Mouse (Mus musculus): ENCODE data around the gene Hoxc4. TPM values are rescaled to one million over a fixed set of nuclear protein-coding genes. Genes with fewer than 3 reads are reported as not detected.

The Hoxc4 gene
- total and polyA plus RNA-seq, 2 experiments from 2014 or later = 13.1 to 33.0 TPM

- H3K9ac ChIP-seq (replicated peaks; ENCODE audit: low read length) = no peak overlapping the region
These were observed 30.7 kb upstream of the Hoxc4 start for GRCm38 (mm10) chr15:102988078-102988477.

GRCm38 (mm10) chr15:102990461-102991397, 28.0 kb upstream of the Hoxc4 start, which contains the start of gene Hoxc8:
Gene Hoxc8 (plus strand): TSS chr15:102990607.
- Histone ChIP-seq H3K27ac (no peak within 1 kb of the TSS), H3K27me3 (ENCODE audit: insufficient read depth, low read length) (peaks cover 94% of the 10 kb centered on the region), H3K9me3 (ENCODE audit: low read length) (no peaks in the 10 kb centered on the region), H3K4me1 (ENCODE audit: insufficient read depth, low read length) (no peaks in the 10 kb centered on the region), H3K4me2 (ENCODE audit: low read depth, low read length) (no peak within 1 kb of the TSS), H3K36me3 (ENCODE audit: insufficient read depth, low read length) (no peaks in the 10 kb centered on the region), H3K9ac (replicated peaks; ENCODE audit: low read length) (no peak within 1 kb of the TSS), H3K4me3 (ENCODE audit: low read length) (peak within 1 kb of the TSS; percentile 15)
- no peak for TF ChIP-seq CTCF (IDR thresholded peaks at IDR 0.05; ENCODE audit: low read depth)
- WGBS = under 1% methylated on average over 66 of the region's 69 CpGs
- DNase-seq (ENCODE audit: low spot score) (peak; percentile 28), ATAC-seq (no peak)

More at GRCm38 (mm10) chr15:102988078-102988477, 30.7 kb upstream of the Hoxc4 start:
- no peaks in the 10 kb centered on the region for H3K36me3 ChIP-seq (ENCODE audit: insufficient read depth, low read length)
- H3K4me1 ChIP-seq (ENCODE audit: insufficient read depth, low read length) = no peaks in the 10 kb centered on the region
- WGBS = 25% methylated on average over 5 of the region's 5 CpGs
- TF ChIP-seq CTCF (IDR thresholded peaks at IDR 0.05; ENCODE audit: low read depth) = no peak
- DNase-seq (ENCODE audit: low spot score) (no peak), ATAC-seq (no peak)
- H3K4me2 ChIP-seq (ENCODE audit: low read depth, low read length) = no peak overlapping the region
- H3K27me3 ChIP-seq (ENCODE audit: insufficient read depth, low read length) = peaks cover 98% of the 10 kb centered on the region
- no peaks in the 10 kb centered on the region for H3K9me3 ChIP-seq (ENCODE audit: low read length)
- H3K27ac ChIP-seq = no peak overlapping the region
- H3K4me3 ChIP-seq (ENCODE audit: low read length) = no peak overlapping the region

- no peak overlapping the region for H3K4me3 ChIP-seq (ENCODE audit: low read length)
- H3K36me3 ChIP-seq (ENCODE audit: insufficient read depth, low read length) = no peaks in the 10 kb centered on the region
- H3K9me3 ChIP-seq (ENCODE audit: low read length) = no peaks in the 10 kb centered on the region
- DNase-seq (ENCODE audit: low spot score) (no peak), ATAC-seq (no peak)
- no peak for TF ChIP-seq CTCF (IDR thresholded peaks at IDR 0.05; ENCODE audit: low read depth)
- no peak overlapping the region for H3K4me2 ChIP-seq (ENCODE audit: low read depth, low read length)
- H3K27ac ChIP-seq = no peak overlapping the region
- WGBS = 4% methylated on average over 7 of the region's 7 CpGs
- no peak overlapping the region for H3K9ac ChIP-seq (replicated peaks; ENCODE audit: low read length)
- H3K4me1 ChIP-seq (ENCODE audit: insufficient read depth, low read length) = no peaks in the 10 kb centered on the region
- peaks cover 92% of the 10 kb centered on the region for H3K27me3 ChIP-seq (ENCODE audit: insufficient read depth, low read length)
These were observed 27.0 kb upstream of the Hoxc4 start for GRCm38 (mm10) chr15:102991782-102992181.

GRCm38 (mm10) chr15:102992206-102992605, 26.5 kb upstream of the Hoxc4 start:
- no peak overlapping the region for H3K4me3 ChIP-seq (ENCODE audit: low read length)
- H3K4me1 ChIP-seq (ENCODE audit: insufficient read depth, low read length) = no peaks in the 10 kb centered on the region
- 1% methylated on average over 11 of the region's 11 CpGs for WGBS
- H3K27ac ChIP-seq = no peak overlapping the region
- H3K9ac ChIP-seq (replicated peaks; ENCODE audit: low read length) = no peak overlapping the region
- H3K9me3 ChIP-seq (ENCODE audit: low read length) = no peaks in the 10 kb centered on the region
- no peak overlapping the region for H3K4me2 ChIP-seq (ENCODE audit: low read depth, low read length)
- no peak for TF ChIP-seq CTCF (IDR thresholded peaks at IDR 0.05; ENCODE audit: low read depth)
- DNase-seq (ENCODE audit: low spot score) (no peak), ATAC-seq (no peak)
- H3K27me3 ChIP-seq (ENCODE audit: insufficient read depth, low read length) = peaks cover 91% of the 10 kb centered on the region
- no peaks in the 10 kb centered on the region for H3K36me3 ChIP-seq (ENCODE audit: insufficient read depth, low read length)

- Histone ChIP-seq H3K9ac (replicated peaks; ENCODE audit: low read length) (no peak overlapping the region), H3K36me3 (ENCODE audit: insufficient read depth, low read length) (no peaks in the 10 kb centered on the region), H3K9me3 (ENCODE audit: low read length) (no peaks in the 10 kb centered on the region), H3K27me3 (ENCODE audit: insufficient read depth, low read length) (peaks cover 91% of the 10 kb centered on the region), H3K4me2 (ENCODE audit: low read depth, low read length) (no peak overlapping the region), H3K4me3 (ENCODE audit: low read length) (no peak overlapping the region), H3K4me1 (ENCODE audit: insufficient read depth, low read length) (no peaks in the 10 kb centered on the region), H3K27ac (no peak overlapping the region)
- 1% methylated on average over 3 of the region's 3 CpGs for WGBS
- DNase-seq (ENCODE audit: low spot score) (no peak), ATAC-seq (no peak)
- no peak for TF ChIP-seq CTCF (IDR thresholded peaks at IDR 0.05; ENCODE audit: low read depth)
These were observed 25.9 kb upstream of the Hoxc4 start for GRCm38 (mm10) chr15:102992863-102993262.

- Histone ChIP-seq H3K4me2 (ENCODE audit: low read depth, low read length) (no peak overlapping the region), H3K4me3 (ENCODE audit: low read length) (no peak overlapping the region), H3K4me1 (ENCODE audit: insufficient read depth, low read length) (peaks cover 4% of the 10 kb centered on the region; the same call in 1 of the 2 replicates)
These were observed 22.2 kb upstream of the Hoxc4 start for GRCm38 (mm10) chr15:102996548-102996947.

GRCm38 (mm10) chr15:102997431-102997830, 21.3 kb upstream of the Hoxc4 start:
- Histone ChIP-seq H3K4me1 (ENCODE audit: insufficient read depth, low read length) (peaks cover 4% of the 10 kb centered on the region; the same call in 1 of the 2 replicates), H3K4me2 (ENCODE audit: low read depth, low read length) (no peak overlapping the region), H3K9me3 (ENCODE audit: low read length) (no peaks in the 10 kb centered on the region), H3K36me3 (ENCODE audit: insufficient read depth, low read length) (no peaks in the 10 kb centered on the region), H3K4me3 (ENCODE audit: low read length) (no peak overlapping the region), H3K27me3 (ENCODE audit: insufficient read depth, low read length) (peaks cover 92% of the 10 kb centered on the region), H3K27ac (no peak overlapping the region), H3K9ac (replicated peaks; ENCODE audit: low read length) (no peak overlapping the region)
- no peak for DNase-seq (ENCODE audit: low spot score)
- no peak for ATAC-seq
- TF ChIP-seq CTCF (IDR thresholded peaks at IDR 0.05; ENCODE audit: low read depth) = no peak
- 2% methylated on average over 3 of the region's 3 CpGs for WGBS

More at GRCm38 (mm10) chr15:102996548-102996947, 22.2 kb upstream of the Hoxc4 start:
- Histone ChIP-seq H3K9me3 (ENCODE audit: low read length) (no peaks in the 10 kb centered on the region), H3K27ac (no peak overlapping the region), H3K36me3 (ENCODE audit: insufficient read depth, low read length) (no peaks in the 10 kb centered on the region), H3K9ac (replicated peaks; ENCODE audit: low read length) (no peak overlapping the region), H3K27me3 (ENCODE audit: insufficient read depth, low read length) (peaks cover 92% of the 10 kb centered on the region)
- 3% methylated on average over 9 of the region's 9 CpGs for WGBS
- no peak for TF ChIP-seq CTCF (IDR thresholded peaks at IDR 0.05; ENCODE audit: low read depth)
- DNase-seq (ENCODE audit: low spot score) (no peak), ATAC-seq (no peak)
